Mouse (Mus musculus) spleen, adult 2 months (tissue): ENCODE measurements around the gene Jtb.
"Not testable (repeated sequence)": the region's sequence is repeated elsewhere in the genome, so short reads cannot be mapped to it uniquely, and the experiment has no call there.

Source experiments
- CTCF ChIP-seq: fragments of 200-500 bp; IDR thresholded peaks from 2 replicates; pipeline ENCODE4 v1.5.1; 2011; ENCODE audit warnings: mild to moderate bottlenecking, inconsistent platforms; ENCODE audit not compliant: insufficient read depth, insufficient read length, insufficient replicate concordance; ENCODE audit errors: extremely low read depth
- POLR2A ChIP-seq: fragments of 200-500 bp; IDR thresholded peaks from 2 replicates; pipeline ENCODE4 v1.6.1; 2011; ENCODE audit warnings: low read depth, low read length, inconsistent platforms

- not testable (repeated sequence) for TF ChIP-seq CTCF, POLR2A
Measured at GRCm38 (mm10) chr3:90252659-90253058, 21.3 kb downstream of the Jtb start.
